Mouse (Mus musculus) limb, embryonic 10.5 days (tissue): ENCODE results near the gene Uvrag. TPM values are rescaled to one million over a fixed set of nuclear protein-coding genes. Genes with fewer than 3 reads are reported as not detected.

Experiments used
- DNase-seq: peaks from one replicate; pipeline ENCODE4 v3.0.0-alpha.2; 2017; ENCODE audit warnings: low spot score
- H3K27ac ChIP-seq: fragments of 300-500 bp; sonication (generic); 2 replicates; pipeline ENCODE4 v1.5.1; 2016; ENCODE audit warnings: mild to moderate bottlenecking
- H3K27me3 ChIP-seq: fragments of 300-500 bp; sonication (generic); 2 replicates; pipeline ENCODE4 v1.6.1; 2016; ENCODE audit warnings: low read depth, mild to moderate bottlenecking; ENCODE audit not compliant: poor library complexity, severe bottlenecking
- H3K36me3 ChIP-seq: fragments of 300-500 bp; sonication (generic); 2 replicates; pipeline ENCODE4 v1.6.1; 2016; ENCODE audit warnings: mild to moderate bottlenecking, moderate library complexity
- H3K4me1 ChIP-seq: fragments of 300-500 bp; sonication (generic); 2 replicates; pipeline ENCODE4 v1.6.1; 2016
- H3K4me3 ChIP-seq: fragments of 300-500 bp; sonication (generic); 2 replicates; pipeline ENCODE4 v1.5.1; 2016; ENCODE audit warnings: mild to moderate bottlenecking, moderate library complexity
- H3K9me3 ChIP-seq: fragments of 300-500 bp; sonication (generic); replicated peaks from 2 replicates; pipeline ENCODE4 v1.6.1; 2016; ENCODE audit warnings: mild to moderate bottlenecking
- WGBS: fragments of 180-500 bp; shearing (Covaris S2); methylation state at CpG from one replicate; pipeline ENCODE4 v1.1.7; 2016; 5-methylcytosine and 5-hydroxymethylcytosine counted together
- polyA plus RNA-seq: library from polyadenylated mRNA; unstranded; fragments of >200 nt; fragmentation: Nextera tagmentation; extraction: Ambion mirVana; gene quantifications from 2 replicates; pipeline ENCODE4 v1.2.1, GENCODE M21; 2016

Gene Uvrag
- polyA plus RNA-seq, 1 experiment from 2014 or later, result 12.0 TPM

GRCm38 (mm10) chr7:99100573-99100972, 40.4 kb downstream of the Uvrag start:
- no peak overlapping the region for H3K4me3 ChIP-seq
- H3K9me3 ChIP-seq, result no peaks in the 10 kb centered on the region
- peaks cover 26% of the 10 kb centered on the region for H3K4me1 ChIP-seq
- H3K27ac ChIP-seq, result no peak overlapping the region
- no peaks in the 10 kb centered on the region for H3K27me3 ChIP-seq
- peaks cover 17% of the 10 kb centered on the region for H3K36me3 ChIP-seq
- no peak for DNase-seq
- WGBS, result 84% methylated on average over 8 of the region's 8 CpGs

GRCm38 (mm10) chr7:99100087-99100486, 40.9 kb downstream of the Uvrag start:
- DNase-seq, result no peak
- peaks cover 26% of the 10 kb centered on the region for H3K4me1 ChIP-seq
- no peaks in the 10 kb centered on the region for H3K27me3 ChIP-seq
- no peaks in the 10 kb centered on the region for H3K9me3 ChIP-seq
- 71% methylated on average over 9 of the region's 9 CpGs for WGBS
- H3K4me3 ChIP-seq, result no peak overlapping the region
- H3K36me3 ChIP-seq, result peaks cover 17% of the 10 kb centered on the region
- no peak overlapping the region for H3K27ac ChIP-seq

- H3K4me1 ChIP-seq, result peaks cover 24% of the 10 kb centered on the region
- peaks cover 20% of the 10 kb centered on the region for H3K36me3 ChIP-seq
- H3K27ac ChIP-seq, result no peak overlapping the region
- no peaks in the 10 kb centered on the region for H3K9me3 ChIP-seq
- H3K4me3 ChIP-seq, result no peak overlapping the region
- DNase-seq, result no peak
- H3K27me3 ChIP-seq, result no peaks in the 10 kb centered on the region
- 89% methylated on average over 7 of the region's 7 CpGs for WGBS
Measured at GRCm38 (mm10) chr7:99097781-99098180, 43.2 kb downstream of the Uvrag start.

- peaks cover 22% of the 10 kb centered on the region for H3K4me1 ChIP-seq
- H3K9me3 ChIP-seq, result no peaks in the 10 kb centered on the region
- peaks cover 20% of the 10 kb centered on the region for H3K36me3 ChIP-seq
- WGBS, result 90% methylated on average over 2 of the region's 2 CpGs
- no peak for DNase-seq
- H3K27ac ChIP-seq, result no peak overlapping the region
- H3K27me3 ChIP-seq, result no peaks in the 10 kb centered on the region
- H3K4me3 ChIP-seq, result no peak overlapping the region
Measured at GRCm38 (mm10) chr7:99097128-99097527, 43.8 kb downstream of the Uvrag start.

DNA sequence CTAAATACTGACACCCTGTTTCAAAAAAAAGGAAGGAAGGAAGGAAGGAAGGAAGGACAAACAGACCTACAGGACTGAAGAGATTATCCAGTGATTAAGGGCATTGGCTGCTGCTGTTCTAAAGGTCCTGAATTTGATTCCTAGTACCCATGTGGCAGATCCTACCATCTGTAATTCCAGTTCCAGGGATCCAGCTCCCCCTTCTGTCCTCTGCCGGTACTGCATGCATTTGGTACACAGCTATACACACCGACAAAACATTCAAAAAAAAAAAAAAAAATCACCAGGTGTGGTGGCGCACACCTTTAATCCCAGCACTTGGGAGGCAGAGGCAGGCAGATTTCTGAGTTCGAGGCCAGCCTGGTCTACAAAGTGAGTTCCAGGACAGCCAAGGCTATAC, 45.8 kb downstream of the Uvrag start:
- peak; percentile 62 for DNase-seq
- H3K27me3 ChIP-seq, result no peaks in the 10 kb centered on the region
- peaks cover 20% of the 10 kb centered on the region for H3K36me3 ChIP-seq
- no peak overlapping the region for H3K27ac ChIP-seq
- peaks cover 5% of the 10 kb centered on the region; the same call in 1 of the 2 replicates for H3K4me1 ChIP-seq
- H3K9me3 ChIP-seq, result no peaks in the 10 kb centered on the region
- WGBS, result 73% methylated on average over 4 of the region's 4 CpGs
- H3K4me3 ChIP-seq, result no peak overlapping the region

GRCm38 (mm10) chr7:99094336-99094735, 46.6 kb downstream of the Uvrag start:
- Histone ChIP-seq H3K4me3 (no peak overlapping the region), H3K36me3 (peaks cover 20% of the 10 kb centered on the region), H3K27ac (no peak overlapping the region), H3K27me3 (no peaks in the 10 kb centered on the region), H3K9me3 (no peaks in the 10 kb centered on the region), H3K4me1 (peaks cover 5% of the 10 kb centered on the region; the same call in 1 of the 2 replicates)
- no peak for DNase-seq
- WGBS, result 92% methylated on average over 3 of the region's 3 CpGs

DNA sequence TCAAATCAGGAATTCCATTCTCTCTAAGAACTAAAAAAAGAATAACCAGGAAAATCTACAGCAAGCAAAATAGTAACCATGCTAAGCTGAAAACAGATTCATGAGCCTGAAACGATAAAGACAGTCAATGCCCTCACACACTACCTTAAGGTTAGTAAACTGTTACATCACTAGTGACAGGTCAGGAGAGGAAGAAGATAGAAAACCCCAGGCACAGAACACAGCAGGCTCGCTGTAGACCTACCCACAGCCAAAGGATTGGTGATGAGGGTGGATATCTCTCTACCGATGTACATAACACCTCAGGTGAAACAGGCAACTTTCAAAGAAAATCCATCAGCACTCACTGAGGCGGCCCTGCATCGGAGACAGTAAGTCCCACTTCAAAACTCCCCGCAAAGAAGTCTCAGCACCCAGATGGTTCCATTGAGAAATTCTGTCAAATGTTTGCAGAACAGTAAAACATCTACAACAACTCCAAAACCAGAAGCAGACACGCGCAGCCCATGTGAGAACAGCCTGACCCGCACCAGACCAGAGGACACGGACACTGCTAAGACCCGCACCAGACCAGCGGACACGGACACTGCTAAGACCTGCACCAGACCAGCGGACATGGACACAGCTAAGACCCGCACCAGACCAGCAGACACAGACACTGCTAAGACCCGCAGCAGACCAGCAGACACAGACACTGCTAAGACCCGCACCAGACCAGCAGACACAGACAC, 48.9 kb downstream of the Uvrag start:
- no peak for DNase-seq
- H3K36me3 ChIP-seq, result peaks cover 16% of the 10 kb centered on the region
- WGBS, result 83% methylated on average over 17 of the region's 17 CpGs
- no peak overlapping the region for H3K4me3 ChIP-seq
- no peak overlapping the region for H3K27ac ChIP-seq
- H3K9me3 ChIP-seq, result no peaks in the 10 kb centered on the region
- H3K27me3 ChIP-seq, result no peaks in the 10 kb centered on the region
- peaks cover 5% of the 10 kb centered on the region; the same call in 1 of the 2 replicates for H3K4me1 ChIP-seq

DNA sequence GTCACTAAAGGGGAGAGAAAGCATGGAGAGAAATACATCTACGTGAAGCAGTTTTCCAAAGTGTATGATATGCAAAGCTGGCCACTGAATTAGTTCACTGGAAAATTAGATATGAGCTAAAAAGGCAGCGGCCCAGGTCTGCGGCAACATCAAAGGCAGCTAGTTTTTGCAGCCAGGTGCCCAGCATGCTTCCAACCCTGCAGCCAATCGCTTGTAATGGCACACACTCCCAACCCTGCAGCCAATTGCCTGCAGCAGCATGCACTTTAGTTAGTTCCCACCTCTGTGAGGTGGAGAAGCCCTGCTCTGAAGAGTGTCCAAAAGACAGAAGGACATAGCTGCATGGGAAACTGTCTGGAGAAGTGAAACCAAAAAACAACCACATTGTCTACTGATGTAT, 51.2 kb downstream of the Uvrag start:
- no peak for DNase-seq
- 82% methylated on average over 4 of the region's 4 CpGs for WGBS
- Histone ChIP-seq H3K4me3 (no peak overlapping the region), H3K27me3 (no peaks in the 10 kb centered on the region), H3K27ac (no peak overlapping the region), H3K4me1 (peaks cover 5% of the 10 kb centered on the region; the same call in 1 of the 2 replicates), H3K9me3 (no peaks in the 10 kb centered on the region), H3K36me3 (peaks cover 16% of the 10 kb centered on the region)

GRCm38 (mm10) chr7:99088576-99089346, 52.2 kb downstream of the Uvrag start:
- no peak for DNase-seq
- Histone ChIP-seq H3K4me1 (peaks cover 5% of the 10 kb centered on the region; the same call in 1 of the 2 replicates), H3K4me3 (no peak overlapping the region), H3K9me3 (no peaks in the 10 kb centered on the region), H3K27ac (no peak overlapping the region), H3K36me3 (peaks cover 12% of the 10 kb centered on the region; the same call in 1 of the 2 replicates), H3K27me3 (no peaks in the 10 kb centered on the region)
- 93% methylated on average over 10 of the region's 10 CpGs for WGBS

DNA sequence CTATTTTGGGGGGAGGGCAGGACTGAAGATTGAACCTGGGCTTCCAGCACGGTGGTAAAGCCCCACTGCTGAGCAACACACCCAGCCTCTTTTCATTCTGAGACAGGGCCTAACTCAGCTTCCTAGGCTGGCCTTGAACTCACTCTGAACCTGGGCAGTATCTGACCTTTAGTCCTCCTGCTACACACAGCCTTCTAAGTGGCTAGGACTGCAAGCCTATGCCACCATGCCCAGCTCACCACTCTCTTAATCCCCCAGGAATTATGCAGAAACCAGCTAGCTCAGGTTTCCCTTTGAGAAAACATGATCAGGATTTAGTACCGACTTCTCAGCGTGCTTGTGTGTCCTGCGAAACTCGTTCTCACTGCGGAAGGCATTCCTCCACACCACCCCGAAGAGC, 53.4 kb downstream of the Uvrag start:
- peaks cover 12% of the 10 kb centered on the region; the same call in 1 of the 2 replicates for H3K36me3 ChIP-seq
- H3K4me3 ChIP-seq, result no peak overlapping the region
- no peaks in the 10 kb centered on the region for H3K9me3 ChIP-seq
- whole genome bisulfite sequencing, result 82% methylated on average over 7 of the region's 7 CpGs
- DNase-seq, result no peak
- peaks cover 5% of the 10 kb centered on the region; the same call in 1 of the 2 replicates for H3K4me1 ChIP-seq
- H3K27me3 ChIP-seq, result no peaks in the 10 kb centered on the region
- H3K27ac ChIP-seq, result no peak overlapping the region

- no peak for DNase-seq
- WGBS, result 84% methylated on average over 9 of the region's 9 CpGs
- Histone ChIP-seq H3K36me3 (peaks cover 12% of the 10 kb centered on the region; the same call in 1 of the 2 replicates), H3K27me3 (no peaks in the 10 kb centered on the region), H3K4me1 (no peaks in the 10 kb centered on the region), H3K9me3 (no peaks in the 10 kb centered on the region), H3K4me3 (no peak overlapping the region), H3K27ac (no peak overlapping the region)
Measured at GRCm38 (mm10) chr7:99086646-99087443, 54.1 kb downstream of the Uvrag start.

DNA sequence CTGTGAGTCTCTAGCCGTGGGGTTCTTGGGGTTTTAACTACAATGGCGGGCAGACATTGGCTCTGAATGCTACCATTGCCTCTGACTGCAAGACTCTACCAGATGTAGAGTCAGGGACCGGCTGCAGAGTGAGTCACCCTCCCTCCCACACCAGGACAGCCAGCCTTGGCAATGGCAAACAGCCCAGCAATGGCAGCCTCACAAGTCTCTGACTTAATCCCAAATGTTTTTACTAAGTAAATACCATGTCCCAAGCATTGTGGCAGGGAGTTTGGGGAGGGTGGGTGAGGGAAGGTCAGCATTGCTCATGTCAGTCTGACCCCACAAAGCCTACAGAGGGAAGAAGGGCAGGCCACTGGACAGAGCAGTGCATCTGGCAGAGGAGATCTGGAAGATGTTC, 55.7 kb downstream of the Uvrag start:
- 88% methylated on average over 3 of the region's 3 CpGs for WGBS
- no peaks in the 10 kb centered on the region for H3K27me3 ChIP-seq

More for the DNA sequence above, 55.7 kb downstream of the Uvrag start:
- Histone ChIP-seq H3K9me3 (no peaks in the 10 kb centered on the region), H3K36me3 (peaks cover 12% of the 10 kb centered on the region; the same call in 1 of the 2 replicates), H3K4me3 (no peak overlapping the region), H3K27ac (no peak overlapping the region), H3K4me1 (no peaks in the 10 kb centered on the region)
- DNase-seq, result no peak
